Mouse (Mus musculus) gonadal fat pad, adult 2 months (tissue): ENCODE data around the gene Mrpl39. TPM values are rescaled to one million over a fixed set of nuclear protein-coding genes. Genes with fewer than 3 reads are reported as not detected.
A peak's percentile ranks its signal among the peaks of the same experiment; 100 is the strongest.

Experiments
- DNase-seq: peaks from one replicate; pipeline ENCODE4 v3.0.0-alpha.2; 2012; ENCODE audit warnings: low read depth
- polyA plus RNA-seq: library from polyadenylated mRNA; depleted of rRNA; stranded (reverse); fragments of >200 nt; gene quantifications from 2 replicates; pipeline ENCODE4 v1.2.3, GENCODE M21; 2012; rRNA removed

Gene Mrpl39
- polyA plus RNA-seq: 8.5 and 10.6 TPM in 2 replicates

GRCm38 (mm10) chr16:84735166-84736105, at the start of gene Mrpl39:
Gene Mrpl39, minus strand, starts transcription at chr16:84735742.
- no peak for DNase-seq

GRCm38 (mm10) chr16:84784966-84785365, 49.4 kb upstream of the Mrpl39 start:
- DNase-seq: no peak

- no peak for DNase-seq
Observed at GRCm38 (mm10) chr16:84783279-84783678, 47.7 kb upstream of the Mrpl39 start.

DNA sequence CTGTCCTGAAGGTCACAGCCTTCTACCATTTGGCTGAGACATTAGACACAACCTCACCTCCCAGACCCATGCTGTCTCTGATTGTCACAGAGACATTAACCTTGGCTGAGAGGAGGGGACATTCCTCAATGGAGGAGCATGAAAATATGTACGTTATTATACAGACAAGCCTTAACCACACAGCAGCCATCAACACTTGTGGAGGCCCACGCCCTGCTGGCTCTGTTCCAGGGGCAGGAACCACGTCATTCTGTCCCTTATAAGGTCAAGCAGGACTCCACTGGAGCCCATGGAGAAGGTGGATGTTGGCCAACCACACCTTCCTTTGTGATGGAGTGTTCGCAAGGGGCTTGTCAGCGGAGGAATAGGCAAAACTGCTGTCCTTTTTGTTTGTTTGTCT, 44.2 kb upstream of the Mrpl39 start:
- no peak for DNase-seq

- DNase-seq: no peak
Observed at GRCm38 (mm10) chr16:84778861-84779630, 43.5 kb upstream of the Mrpl39 start.

GRCm38 (mm10) chr16:84778431-84778830, 42.9 kb upstream of the Mrpl39 start:
- no peak for DNase-seq

DNA sequence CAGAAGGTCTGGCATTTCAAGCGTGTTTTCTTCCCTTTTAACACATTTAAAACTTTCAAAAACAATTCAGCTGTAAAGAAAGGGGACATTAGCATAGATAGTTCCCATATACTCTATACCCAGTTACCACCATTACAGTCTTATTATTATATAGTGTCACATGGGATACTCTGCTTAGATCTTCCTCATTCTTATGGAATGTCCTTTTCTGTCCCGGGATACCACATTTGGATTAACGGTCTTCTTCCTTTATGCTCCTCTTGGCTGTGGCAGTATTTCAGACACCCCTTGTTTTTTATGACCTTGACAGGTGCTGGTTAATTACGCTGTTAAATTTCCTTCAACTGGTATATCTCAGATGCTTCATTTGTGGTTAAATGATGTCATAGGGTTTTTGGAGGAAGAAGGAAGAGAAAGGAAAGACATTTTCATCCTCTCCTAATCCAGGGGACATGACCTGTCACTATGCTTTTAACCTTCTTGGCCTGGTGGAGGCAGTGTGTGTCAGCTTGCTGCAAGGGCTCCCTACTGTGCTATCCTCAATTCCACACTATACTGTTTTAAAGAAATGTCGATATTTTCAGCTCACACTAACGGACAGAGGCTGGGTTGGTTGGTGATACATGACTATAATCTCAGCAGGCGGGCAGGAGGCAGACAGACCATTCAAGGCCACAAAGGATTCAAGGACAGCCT, 40.7 kb upstream of the Mrpl39 start:
- no peak for DNase-seq

DNA sequence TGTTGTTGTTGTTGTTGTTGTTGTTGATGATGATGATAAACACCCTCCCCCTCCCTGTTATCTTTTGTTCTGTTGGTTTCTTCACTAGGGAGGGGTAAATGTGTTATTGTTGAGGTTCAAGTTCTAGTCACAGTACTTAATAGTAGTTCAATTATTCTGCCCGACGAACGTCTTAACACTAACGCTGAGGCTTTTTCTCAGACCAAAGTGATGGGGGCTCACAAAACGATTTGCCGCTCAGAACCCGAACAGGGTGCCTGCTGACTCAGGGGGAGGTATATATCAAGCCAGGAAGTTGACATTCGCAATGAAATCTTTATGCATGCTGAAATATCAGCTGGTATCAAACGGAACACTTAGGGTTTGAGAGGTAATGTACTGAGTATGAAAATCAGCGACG, 39.8 kb upstream of the Mrpl39 start:
- no peak for DNase-seq

GRCm38 (mm10) chr16:84774761-84775231, 39.3 kb upstream of the Mrpl39 start:
- DNase-seq: peak; percentile 42

- DNase-seq: no peak
Observed at GRCm38 (mm10) chr16:84774003-84774703, 38.6 kb upstream of the Mrpl39 start, which contains the start of gene Jam2. Gene Jam2, plus strand, starts transcription at chr16:84774123.

GRCm38 (mm10) chr16:84773268-84773861, 37.8 kb upstream of the Mrpl39 start:
- DNase-seq: no peak

DNA sequence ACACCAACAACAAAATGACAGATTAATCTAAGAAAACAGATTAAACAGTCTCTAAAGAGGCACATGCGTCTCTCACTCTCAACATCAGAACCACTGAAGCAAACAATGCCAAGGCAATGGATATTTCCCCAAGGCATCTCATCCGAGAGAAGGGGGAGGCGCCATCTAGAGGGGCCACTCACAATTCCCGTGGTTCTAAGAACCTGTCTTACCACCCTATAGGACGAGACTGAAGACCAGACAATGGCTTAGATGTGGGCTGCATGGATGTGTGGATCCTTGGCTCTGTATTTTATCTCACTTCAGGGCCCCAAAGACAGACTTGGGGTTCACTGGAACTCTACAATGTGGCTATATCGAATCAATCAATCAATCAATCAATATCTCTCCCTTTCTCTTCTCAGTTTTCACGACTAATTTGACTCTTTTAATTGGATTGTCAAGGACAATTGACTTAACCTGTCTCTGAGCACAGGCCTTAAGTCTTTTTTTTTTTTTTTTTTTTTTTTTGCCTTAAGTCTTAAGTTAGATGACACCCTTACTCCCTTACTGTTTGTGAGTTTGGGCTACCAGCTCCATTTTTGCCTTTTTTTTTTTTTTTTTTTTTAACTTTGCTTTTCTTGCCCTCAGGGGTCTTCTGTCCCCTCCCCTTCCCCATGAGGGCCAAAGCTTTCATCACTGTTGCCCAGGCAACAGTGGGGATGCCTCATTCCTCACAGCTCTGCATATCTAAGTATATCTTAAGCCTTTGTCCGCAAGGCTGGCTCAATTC, 37.1 kb upstream of the Mrpl39 start:
- DNase-seq: no peak

- no peak for DNase-seq
Observed at GRCm38 (mm10) chr16:84771461-84771860, 35.9 kb upstream of the Mrpl39 start.

- no peak for DNase-seq
Observed at GRCm38 (mm10) chr16:84770891-84771290, 35.3 kb upstream of the Mrpl39 start.

DNA sequence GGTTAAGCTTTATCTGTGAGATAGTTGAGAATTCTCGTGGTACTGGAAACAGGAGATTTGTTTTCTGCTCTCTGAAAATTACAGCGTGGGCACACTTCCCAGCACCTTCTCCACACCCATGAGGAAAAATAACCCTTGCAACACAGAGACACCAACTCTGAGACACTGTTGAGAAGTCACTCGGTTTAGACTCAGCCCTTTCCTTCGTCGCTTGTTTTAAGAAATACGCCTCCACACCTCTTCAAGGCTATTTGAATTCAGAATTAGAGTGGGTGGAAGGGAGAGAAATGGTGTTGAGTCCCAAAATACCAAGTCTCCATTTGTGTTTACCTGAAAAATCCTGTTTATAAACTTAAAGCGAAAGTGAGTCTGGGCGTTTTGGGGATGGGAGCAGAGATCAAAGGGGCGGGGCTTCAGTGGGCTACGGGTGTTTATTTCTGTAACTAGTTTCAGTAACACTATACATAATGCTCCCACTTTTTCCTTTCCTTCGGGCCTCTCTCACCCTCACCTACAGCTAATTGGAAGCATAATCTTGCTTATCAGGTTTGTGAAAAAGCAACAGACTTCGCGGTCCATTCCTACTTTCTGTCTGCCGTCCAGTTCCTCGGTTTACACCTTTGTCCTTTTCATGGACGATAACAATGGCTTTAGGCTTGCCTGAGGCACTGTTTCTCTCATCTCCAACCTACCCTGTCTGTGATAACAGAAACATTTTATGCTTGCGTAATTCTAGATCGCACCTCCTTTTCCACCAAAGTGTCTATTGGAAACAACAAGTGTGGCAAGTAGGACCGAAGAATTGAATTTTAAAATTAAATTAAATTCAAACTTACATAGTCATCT, 34.3 kb upstream of the Mrpl39 start:
- DNase-seq: no peak

DNA sequence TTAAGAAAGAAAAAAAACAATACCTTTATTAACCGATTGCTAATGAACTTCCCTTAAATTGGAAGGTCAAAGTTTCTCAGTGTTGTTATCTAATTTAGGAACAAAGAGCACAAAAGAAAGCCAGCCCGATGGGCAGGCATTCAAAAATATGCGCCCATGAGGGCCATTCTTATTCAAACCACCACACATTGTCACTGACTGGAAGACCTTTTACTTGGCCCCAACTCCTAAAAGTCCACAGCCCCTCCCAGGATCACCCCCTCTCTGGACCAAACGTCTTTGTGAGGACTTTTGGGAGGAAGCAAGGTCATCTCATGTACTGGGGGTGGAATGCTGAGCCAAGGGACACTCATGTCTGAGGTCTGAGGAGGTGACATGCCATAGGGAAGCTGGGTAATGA, 33.6 kb upstream of the Mrpl39 start:
- DNase-seq: no peak

DNA sequence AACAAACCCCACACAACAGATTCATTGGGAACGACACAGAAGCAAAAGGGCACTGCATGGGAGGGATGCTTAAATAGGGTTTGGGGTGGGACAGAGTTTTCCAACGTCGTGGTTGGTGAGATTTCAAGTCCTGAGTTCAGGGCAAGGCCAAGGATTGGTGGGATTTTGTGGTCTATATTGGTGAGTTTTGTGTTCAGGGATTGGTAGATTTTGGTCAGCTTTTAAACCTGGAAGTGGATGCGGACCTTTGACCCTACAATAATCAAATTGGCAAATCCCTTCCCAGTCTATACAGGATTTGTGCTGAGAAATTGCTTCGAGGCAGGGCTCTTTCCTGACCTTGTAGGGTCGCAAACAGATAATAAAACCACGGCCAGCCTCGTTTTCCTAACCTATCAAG, 32.4 kb upstream of the Mrpl39 start:
- no peak for DNase-seq

DNA sequence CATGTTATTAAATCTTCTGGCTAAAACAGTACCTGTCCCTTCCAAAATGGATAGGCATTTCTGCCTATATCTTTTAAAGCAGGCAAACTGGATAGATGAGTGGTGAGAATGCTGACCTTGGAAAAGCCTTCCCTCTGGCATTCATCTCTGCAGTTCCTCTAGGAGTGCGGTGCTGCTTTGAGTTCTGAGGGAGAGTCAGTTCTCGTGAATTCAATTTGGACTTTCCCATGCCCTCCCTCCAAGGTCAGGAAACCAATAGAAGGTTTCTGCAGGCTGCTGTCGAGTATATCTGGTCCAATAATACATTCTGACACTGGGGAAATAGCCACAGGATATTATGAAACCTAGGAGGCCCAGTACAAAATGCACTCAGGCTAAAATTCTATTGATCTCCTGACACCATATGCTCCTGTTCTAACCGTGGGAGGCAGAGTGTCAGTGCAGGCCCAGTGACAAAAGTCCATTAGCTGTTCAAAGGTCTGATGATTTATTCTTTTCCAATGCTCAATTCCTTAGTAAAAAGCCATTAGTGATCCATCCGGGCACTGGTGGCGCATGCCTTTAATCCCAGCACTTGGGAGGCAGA, 10.3 kb upstream of the Mrpl39 start:
- no peak for DNase-seq
